Mouse (Mus musculus): ENCODE data around the gene Gm13023. TPM values are rescaled to one million over a fixed set of nuclear protein-coding genes. Genes with fewer than 3 reads are reported as not detected.
"Not testable (repeated sequence)": the region's sequence is repeated elsewhere in the genome, so short reads cannot be mapped to it uniquely, and the experiment has no call there.

The Gm13023 gene
- polyA plus RNA-seq (2012; rRNA removed), result not detected in 2 replicates

DNA sequence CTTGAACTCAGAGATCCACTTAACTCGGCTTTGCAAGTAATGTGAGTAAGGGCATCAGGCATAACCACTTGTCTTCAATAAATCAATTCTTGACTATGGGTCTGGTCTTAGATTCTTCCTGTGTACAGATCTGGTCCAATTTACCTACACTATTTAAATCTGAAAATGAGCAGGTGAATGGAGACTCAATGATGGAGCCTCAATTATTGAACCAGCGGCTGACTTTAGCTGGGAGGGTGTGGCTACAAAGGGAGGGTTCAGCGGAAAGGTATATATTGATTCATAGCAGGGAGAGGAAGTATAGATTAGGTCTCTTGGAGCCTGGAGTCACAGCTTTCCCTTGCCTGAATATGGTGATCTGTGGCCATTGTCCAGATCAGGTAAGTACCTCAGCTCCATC, at the start of gene Gm13023:
Gm13023 (plus strand) TSS at position 301 of the 400 bp plus-strand sequence.
- 90% methylated on average over 3 of the region's 3 CpGs for WGBS
- DNase-seq; H3K4me3 ChIP-seq (replicated peaks; ENCODE audit: insufficient read depth, low read depth, low read length); H3K27ac ChIP-seq (ENCODE audit: insufficient read depth, low read length); H3K27me3 ChIP-seq (ENCODE audit: control insufficient read depth, insufficient read depth, low read length); H3K4me1 ChIP-seq (ENCODE audit: control insufficient read depth, insufficient read depth, low read length): not testable (repeated sequence)

GRCm38 (mm10) chr4:143815993-143816392, 26.8 kb downstream of the Gm13023 start, which contains the start of gene Gm13084:
Gene Gm13084, minus strand, starts transcription at chr4:143816093.
- Histone ChIP-seq H3K27me3 (ENCODE audit: control insufficient read depth, insufficient read depth, low read length) (no peaks in the 10 kb centered on the region), H3K4me1 (ENCODE audit: control insufficient read depth, insufficient read depth, low read length) (no peaks in the 10 kb centered on the region), H3K27ac (ENCODE audit: insufficient read depth, low read length) (no peak within 1 kb of the TSS), H3K4me3 (replicated peaks; ENCODE audit: insufficient read depth, low read depth, low read length) (no peak within 1 kb of the TSS)
- no peak for TF ChIP-seq POLR2A (IDR thresholded peaks at IDR 0.05; ENCODE audit: borderline replicate concordance, insufficient read depth, low read length)
- no peak for TF ChIP-seq CTCF (IDR thresholded peaks at IDR 0.05; ENCODE audit: borderline replicate concordance, insufficient read depth, low read depth, low read length)
- no peak for DNase-seq
- WGBS, result 68% methylated on average over 2 of the region's 2 CpGs

Other genes with a start within 250 kb of the Gm13023 start
- gene BC080695, start 237.7 kb upstream of the Gm13023 start, polyA plus RNA-seq (2012; rRNA removed), result not detected in 2 replicates
- not detected in 2 replicates for gene Gm13057, start 237.6 kb upstream of the Gm13023 start, polyA plus RNA-seq (2012; rRNA removed)
- not detected in 2 replicates for gene Gm13083, start 174.3 kb upstream of the Gm13023 start, polyA plus RNA-seq (2012; rRNA removed)
- gene Gm13088, start 132.1 kb upstream of the Gm13023 start, polyA plus RNA-seq (2012; rRNA removed), result not detected in 2 replicates
- gene Gm13089, start 86.6 kb upstream of the Gm13023 start, polyA plus RNA-seq (2012; rRNA removed), result not detected in 2 replicates
- not detected in 2 replicates for gene Gm13078, start 69.9 kb upstream of the Gm13023 start, polyA plus RNA-seq (2012; rRNA removed)
- gene Gm13084, start 26.7 kb downstream of the Gm13023 start, polyA plus RNA-seq (2012; rRNA removed), result not detected in 2 replicates
- not detected in 2 replicates for gene Gm13103, start 57.1 kb downstream of the Gm13023 start, polyA plus RNA-seq (2012; rRNA removed)
- not detected in 2 replicates for gene Pramef6, start 111.0 kb downstream of the Gm13023 start, polyA plus RNA-seq (2012; rRNA removed)
- gene Pramef25, start 161.7 kb downstream of the Gm13023 start, polyA plus RNA-seq (2012; rRNA removed), result not detected in 2 replicates
- gene Gm13101, start 177.6 kb downstream of the Gm13023 start, polyA plus RNA-seq (2012; rRNA removed), result not detected in 2 replicates
- gene Pramef17, start 205.0 kb downstream of the Gm13023 start, polyA plus RNA-seq (2012; rRNA removed), result not detected in 2 replicates